Mouse (Mus musculus): Measurements from ENCODE around the gene Trank1.

Trank1 gene

DNA sequence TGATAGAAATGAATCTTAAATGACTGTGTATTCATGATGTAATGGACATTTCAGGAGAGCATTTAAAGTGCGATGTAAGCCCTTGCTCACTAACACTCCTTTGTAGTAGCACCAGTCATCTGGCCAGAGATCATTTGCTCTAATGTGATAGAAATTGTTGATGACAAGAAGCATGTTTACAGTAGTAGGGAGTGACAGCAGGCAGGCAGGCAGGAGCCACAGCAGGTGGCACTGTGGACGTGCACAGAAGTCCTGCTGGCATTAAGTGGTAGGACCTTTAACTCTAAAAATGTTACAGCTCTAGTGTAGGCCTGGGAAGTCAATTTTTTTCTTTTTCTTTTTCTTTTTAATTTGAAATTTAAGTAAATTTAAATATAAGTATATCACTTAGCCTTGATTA lies 56.2 kb downstream of the Trank1 start:
- in situ Hi-C loops (cut with MboI; ENCODE audit: unreplicated experiment in 2 of 2) = no loop called here

DNA sequence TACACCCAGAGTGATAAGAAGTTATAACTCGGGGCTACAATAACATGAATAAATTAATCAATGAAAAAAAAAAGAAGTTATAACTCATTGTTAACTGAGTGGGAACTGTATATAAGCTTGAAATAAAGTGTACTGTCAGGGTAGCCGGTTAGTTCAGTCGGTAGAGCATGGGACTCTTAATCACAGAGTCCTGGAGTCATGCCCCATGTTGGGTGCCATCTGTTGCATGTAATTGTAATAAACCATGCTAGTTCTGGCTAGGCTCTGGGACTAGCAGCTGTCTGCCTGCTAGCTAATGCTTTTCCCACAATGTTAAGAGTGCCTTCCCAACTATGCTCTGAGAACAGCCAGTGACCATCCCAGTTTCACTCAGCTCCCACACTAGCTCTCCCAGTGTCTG lies 60.5 kb downstream of the Trank1 start:
- in situ Hi-C loops (cut with MboI; ENCODE audit: unreplicated experiment in 2 of 2) = no loop called here

DNA sequence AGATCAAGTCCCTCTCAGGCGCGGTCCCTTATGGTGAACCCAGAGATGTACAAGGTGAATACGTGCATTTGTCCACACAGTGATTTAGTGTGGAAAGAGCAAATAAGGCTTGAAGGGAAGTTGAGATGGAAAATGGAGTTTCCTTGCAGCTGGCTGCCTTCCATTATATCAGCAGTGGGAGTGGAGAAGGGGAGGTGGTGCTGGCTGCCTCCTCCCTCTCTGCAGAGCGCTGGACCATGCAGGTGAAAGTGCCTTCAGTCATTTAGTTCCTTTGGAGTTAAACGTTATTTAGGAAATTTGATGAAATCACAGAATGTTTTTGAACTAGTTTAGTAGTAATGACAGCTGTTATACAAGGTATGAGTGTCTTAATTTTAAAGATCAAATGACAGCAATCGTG lies 66.3 kb downstream of the Trank1 start:
- in situ Hi-C loops (cut with MboI; ENCODE audit: unreplicated experiment in 2 of 2) = no loop called here

- in situ Hi-C loops (cut with MboI; ENCODE audit: unreplicated experiment in 2 of 2) = no loop called here
Observed at GRCm38 (mm10) chr9:111381056-111382025, 69.8 kb downstream of the Trank1 start.

DNA sequence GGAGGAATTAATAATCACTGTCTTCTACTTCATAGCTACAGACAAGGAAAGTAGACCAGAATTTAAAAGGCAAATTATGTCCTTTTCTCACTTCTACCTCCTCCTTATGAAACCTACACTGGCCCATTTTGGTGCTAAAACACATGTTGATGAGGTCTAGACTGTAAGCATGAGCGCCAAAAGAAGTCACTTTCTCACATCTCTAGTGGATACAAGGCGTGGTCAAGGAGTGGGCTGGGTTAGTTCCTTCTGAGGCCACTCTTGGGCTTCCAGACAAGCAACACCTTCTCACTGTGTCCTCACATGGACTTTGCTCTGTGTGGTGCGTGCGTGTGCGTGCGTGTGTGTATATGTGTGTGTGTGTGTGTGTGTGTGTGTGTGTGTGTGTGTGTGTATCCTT lies 70.9 kb downstream of the Trank1 start:
- in situ Hi-C loops (cut with MboI; ENCODE audit: unreplicated experiment in 2 of 2) = no loop called here

GRCm38 (mm10) chr9:111383046-111383445 lies 71.5 kb downstream of the Trank1 start:
- in situ Hi-C loops (cut with MboI; ENCODE audit: unreplicated experiment in 2 of 2) = no loop called here

DNA sequence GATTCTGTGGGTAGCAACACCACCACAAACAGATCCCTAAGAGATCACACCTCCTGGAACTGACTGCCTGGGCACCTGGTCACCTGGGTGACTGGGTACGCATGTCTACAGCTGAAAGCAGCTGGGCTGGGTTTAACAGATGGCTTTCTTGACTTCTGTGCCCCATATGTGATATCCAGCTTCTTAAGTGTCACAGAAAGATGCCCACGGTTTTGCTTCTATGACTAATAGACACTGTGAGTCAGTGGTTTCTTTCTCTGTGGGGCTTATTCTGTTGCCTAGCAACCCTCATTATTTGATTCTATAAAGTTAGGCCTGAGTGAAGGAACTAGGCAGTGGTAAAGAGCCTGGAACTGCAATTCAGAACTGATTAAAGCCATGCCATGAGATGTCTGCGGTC lies 72.2 kb downstream of the Trank1 start:
- in situ Hi-C loops (cut with MboI; ENCODE audit: unreplicated experiment in 2 of 2) = no loop called here

DNA sequence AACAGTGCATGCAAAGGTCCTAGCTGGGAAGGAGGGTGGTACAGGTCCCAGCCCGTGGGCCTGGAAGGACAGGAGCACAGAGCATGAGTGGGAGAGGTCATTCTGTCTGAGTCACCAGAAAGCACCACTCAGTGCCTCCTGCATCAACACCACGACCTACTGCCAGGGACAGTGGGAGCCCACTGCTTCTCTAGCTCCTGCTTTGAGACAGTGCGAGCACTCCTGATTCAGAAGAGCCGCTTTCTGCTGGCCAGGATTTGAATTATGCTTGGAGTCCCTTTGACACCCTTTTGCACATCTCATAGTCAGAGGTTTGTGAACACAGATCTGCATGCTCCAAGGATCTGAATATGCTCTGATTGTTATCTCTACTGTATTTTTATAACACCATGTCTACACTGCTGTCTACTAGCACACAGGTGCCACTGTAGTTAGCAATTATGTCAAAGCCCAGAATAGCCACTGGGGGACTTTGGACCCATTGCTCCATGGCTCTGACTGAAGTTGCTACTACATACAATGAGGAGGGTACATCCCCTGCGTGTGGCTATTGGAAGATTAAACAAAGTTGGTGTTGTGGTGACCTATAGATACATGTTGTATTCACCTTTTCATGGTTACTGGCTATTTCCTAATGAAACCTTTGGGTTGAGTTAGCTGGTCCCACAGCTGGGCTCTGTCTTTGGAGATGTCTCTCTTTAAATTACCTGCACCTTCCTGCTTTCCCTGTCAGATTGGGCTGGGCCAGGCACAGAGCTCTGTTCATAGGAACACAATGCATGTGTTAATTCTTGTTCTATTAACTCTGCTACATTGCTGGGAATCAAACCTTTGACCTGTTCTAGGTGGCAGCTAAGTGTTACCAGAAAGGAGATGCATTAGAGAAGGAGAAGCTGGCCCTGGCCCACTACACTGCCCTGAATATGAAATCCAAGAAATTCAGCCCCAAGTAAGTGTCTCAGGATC lies 74.3 kb downstream of the Trank1 start:
- in situ Hi-C loops (cut with MboI; ENCODE audit: unreplicated experiment in 2 of 2) = no loop called here

DNA sequence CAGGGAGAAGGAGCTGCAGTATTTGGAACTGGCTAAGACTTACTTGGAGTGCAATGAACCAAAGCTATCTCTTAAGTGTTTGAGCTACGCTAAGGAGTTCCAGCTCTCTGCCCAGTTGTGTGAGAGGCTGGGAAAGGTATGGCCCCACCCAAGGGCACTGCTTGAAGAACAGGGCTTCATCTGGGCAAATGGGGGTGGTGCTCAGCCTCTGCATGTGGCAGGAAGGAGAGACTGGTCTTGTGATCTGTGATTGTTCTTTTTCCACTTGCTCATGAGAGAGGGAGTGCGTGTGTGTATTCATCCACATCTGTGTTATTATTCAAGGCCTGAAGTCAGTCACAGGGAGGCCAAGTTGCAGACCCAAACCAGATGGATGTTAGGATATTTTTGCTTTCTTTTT lies 75.0 kb downstream of the Trank1 start:
- in situ Hi-C loops (cut with MboI; ENCODE audit: unreplicated experiment in 2 of 2) = no loop called here

- in situ Hi-C loops (cut with MboI; ENCODE audit: unreplicated experiment in 2 of 2) = no loop called here
Observed at GRCm38 (mm10) chr9:111387576-111387975, 76.0 kb downstream of the Trank1 start.

DNA sequence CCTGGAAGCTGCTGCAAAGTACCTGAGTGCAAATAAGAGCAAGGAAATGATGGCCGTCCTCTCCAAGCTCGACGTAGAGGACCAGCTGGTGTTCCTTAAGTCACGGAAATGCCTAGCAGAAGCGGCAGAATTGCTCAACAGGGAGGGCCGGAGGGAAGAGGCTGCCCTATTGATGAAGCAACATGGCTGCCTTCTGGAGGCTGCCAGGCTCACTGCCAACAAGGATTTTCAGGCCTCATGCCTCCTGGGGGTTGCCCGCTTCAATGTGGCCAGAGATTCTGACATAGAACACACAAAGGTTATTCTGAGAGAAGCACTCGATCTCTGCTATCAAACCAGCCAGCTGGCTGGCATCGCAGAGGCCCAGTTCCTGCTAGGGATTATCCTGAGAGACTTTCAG lies 78.5 kb downstream of the Trank1 start:
- in situ Hi-C loops (cut with MboI; ENCODE audit: unreplicated experiment in 2 of 2) = no loop called here

GRCm38 (mm10) chr9:111391036-111391435 lies 79.5 kb downstream of the Trank1 start:
- in situ Hi-C loops (cut with MboI; ENCODE audit: unreplicated experiment in 2 of 2) = no loop called here

DNA sequence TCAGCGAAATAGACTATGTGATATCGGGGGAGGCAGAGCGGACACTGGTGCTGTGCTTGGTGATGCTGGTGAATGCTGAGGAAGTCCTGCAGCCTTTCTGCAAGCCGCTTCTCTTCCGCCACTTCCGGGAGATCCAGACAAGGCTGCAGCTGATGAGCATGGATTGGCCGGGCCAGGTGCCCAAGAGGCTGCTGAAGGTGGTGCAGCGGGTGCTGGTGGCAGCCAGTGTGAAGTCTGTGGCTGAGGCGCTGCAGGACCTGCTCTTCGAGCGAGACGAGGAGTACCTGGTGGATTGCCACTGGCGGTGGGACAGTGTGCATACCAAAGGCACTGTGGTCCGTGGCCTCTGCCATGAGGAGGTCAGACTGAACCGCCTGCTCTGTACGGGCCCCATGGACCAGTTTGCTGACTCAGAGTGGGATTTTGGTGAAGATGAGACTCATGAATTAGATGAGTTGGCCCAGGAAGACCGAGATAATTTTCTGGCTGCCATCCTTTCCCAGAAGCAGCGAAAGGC lies 80.4 kb downstream of the Trank1 start:
- in situ Hi-C loops (cut with MboI; ENCODE audit: unreplicated experiment in 2 of 2) = no loop called here

- in situ Hi-C loops (cut with MboI; ENCODE audit: unreplicated experiment in 2 of 2) = no loop called here
Observed at GRCm38 (mm10) chr9:111395265-111395664, 83.7 kb downstream of the Trank1 start.

GRCm38 (mm10) chr9:111398059-111398458 lies 86.5 kb downstream of the Trank1 start:
- in situ Hi-C loops (cut with MboI; ENCODE audit: unreplicated experiment in 2 of 2) = no loop called here

DNA sequence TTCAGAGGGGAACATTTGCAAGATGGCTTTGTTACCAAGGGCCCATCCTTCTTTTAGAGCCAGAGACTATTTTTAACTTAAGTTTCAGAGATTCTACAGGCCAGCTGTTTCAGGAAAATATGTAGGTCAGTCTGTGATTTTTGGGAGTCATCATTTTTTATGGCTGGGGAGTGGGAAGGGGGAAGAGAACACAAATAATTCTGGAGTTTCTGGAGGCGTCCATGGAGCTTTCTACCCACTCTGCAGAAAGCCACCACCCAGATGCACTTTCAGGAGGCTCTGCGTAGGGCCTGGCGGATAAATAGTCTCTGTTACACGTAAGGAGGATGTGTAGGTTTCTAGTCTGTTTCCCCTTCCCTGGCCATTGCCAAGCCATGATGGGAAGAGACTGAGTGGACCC lies 88.5 kb downstream of the Trank1 start:
- in situ Hi-C loops (cut with MboI; ENCODE audit: unreplicated experiment in 2 of 2) = no loop called here

DNA sequence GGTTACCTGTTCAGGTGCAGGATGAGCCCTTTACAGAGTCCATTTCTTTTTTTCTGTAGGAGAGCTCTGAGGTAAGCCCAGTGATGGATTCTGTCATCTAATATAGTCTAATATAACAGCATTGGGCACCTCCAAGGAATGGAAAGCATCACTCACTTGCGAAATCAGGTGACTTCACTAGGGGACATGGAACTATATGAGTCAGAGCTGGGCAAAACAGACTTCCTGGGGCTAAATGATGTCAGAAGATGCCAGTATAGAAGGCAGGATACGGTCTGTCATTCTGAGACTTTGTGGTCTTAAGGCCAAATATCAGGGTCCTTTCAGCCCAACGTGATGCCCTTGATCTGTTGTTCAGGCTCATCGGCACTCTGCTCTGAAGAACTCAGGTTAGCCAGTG lies 91.6 kb downstream of the Trank1 start:
- in situ Hi-C loops (cut with MboI; ENCODE audit: unreplicated experiment in 2 of 2) = no loop called here

GRCm38 (mm10) chr9:111404346-111405079 lies 93.0 kb downstream of the Trank1 start:
- in situ Hi-C loops (cut with MboI; ENCODE audit: unreplicated experiment in 2 of 2) = no loop called here

DNA sequence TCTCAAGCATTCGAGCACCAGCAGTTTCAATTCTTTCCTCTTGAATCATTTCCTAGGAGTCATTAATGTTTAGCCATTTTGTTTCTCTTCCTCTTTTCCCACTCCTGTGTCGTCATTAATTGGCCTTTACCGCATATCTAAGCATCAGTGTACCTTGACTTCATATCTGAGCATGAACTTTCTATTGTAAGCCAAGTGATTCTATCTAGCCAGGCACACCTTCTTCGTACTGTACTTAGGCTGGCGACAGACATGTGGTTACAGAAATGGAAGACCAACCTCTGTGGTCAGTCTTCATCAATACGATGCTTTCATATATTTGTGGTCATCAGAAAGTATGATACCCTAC lies 93.5 kb downstream of the Trank1 start:
- in situ Hi-C loops (cut with MboI; ENCODE audit: unreplicated experiment in 2 of 2) = no loop called here

DNA sequence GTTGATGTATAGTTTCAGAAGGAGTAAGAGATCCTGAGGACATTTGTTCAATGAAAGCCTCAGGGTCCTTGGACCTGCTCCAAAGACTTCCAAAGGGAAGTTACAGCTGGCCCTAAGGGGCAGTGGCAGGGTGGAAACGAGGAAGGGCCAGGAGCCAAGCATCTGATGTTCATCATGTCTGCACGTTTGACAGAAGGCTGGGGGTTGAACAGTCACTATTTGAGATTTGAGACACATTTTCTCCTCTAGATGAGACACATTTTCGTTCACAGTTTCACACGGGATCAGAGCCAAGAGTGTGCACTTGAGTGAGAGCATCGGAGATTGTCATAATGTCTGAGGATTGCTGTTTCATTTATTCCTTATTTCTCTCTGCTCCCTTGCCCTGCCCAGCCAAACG lies 96.5 kb downstream of the Trank1 start:
- in situ Hi-C loops (cut with MboI; ENCODE audit: unreplicated experiment in 2 of 2) = no loop called here

GRCm38 (mm10) chr9:111408427-111408826 lies 96.9 kb downstream of the Trank1 start:
- in situ Hi-C loops (cut with MboI; ENCODE audit: unreplicated experiment in 2 of 2) = no loop called here

Data from v-Abl transformed pro-B cells (cell line).